Comparison of ENCODE assay signal across 12 mouse cellular contexts in the genomic region with DNA sequence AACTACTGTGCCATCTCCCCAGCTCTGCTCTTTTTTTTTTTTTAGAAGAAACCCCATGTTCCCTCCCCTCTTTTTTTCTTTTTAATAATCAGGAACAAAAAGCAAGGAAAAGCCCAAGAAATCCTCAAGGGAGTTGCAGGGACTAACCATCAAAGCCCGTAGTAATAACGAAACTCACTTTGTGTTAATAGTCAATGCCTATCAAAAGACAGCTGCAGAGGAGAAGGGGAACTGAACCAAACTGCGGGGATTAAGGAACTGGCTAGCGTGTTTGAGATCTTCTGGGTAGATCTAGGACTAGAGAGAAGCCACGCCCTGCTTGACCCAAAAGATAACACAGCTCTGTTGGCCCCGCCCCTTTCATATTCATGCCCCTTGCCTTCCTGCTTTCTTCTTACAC. TPM values are rescaled to one million over a fixed set of nuclear protein-coding genes. Genes with fewer than 3 reads are reported as not detected.
DNase-seq lines count a peak whose midpoint lies in the region; ATAC-seq and TF ChIP-seq lines count a peak whose summit lies in the region.
"Had no signal": no experiment of that assay in that cellular context is flagged by ENCODE, and none has a peak within 500 bp of the region (broad histone marks: within the 10 kb centered on the region; RNA-seq: fewer than 3 reads in every experiment).

No protein-coding gene starts in this region.

- peak; percentile 72 for ATAC-seq in common myeloid progenitor, adult 5-6 weeks (replicated peaks; ENCODE audit: low read depth, poor library complexity, severe bottlenecking)
- ATAC-seq in lung, postnatal 0 days = no peak
- ATAC-seq: forebrain, embryonic 13.5 days had no signal

- no peaks in the 10 kb centered on the region for H3K36me3 ChIP-seq in kidney, adult 2 months (ENCODE audit: control insufficient read depth, insufficient read depth, low read length)
- no peaks in the 10 kb centered on the region for H3K36me3 ChIP-seq in lung, postnatal 0 days (ENCODE audit: insufficient read depth, low read length)
- H3K36me3 ChIP-seq: hindbrain, embryonic 13.5 days; neural tube, embryonic 12.5 days had no signal

- no peaks in the 10 kb centered on the region for H3K4me1 ChIP-seq in kidney, adult 2 months (ENCODE audit: control insufficient read depth, insufficient read depth, low read length)
- no peaks in the 10 kb centered on the region for H3K4me1 ChIP-seq in lung, postnatal 0 days (ENCODE audit: insufficient read depth, low read depth, low read length)
- H3K4me1 ChIP-seq: forebrain, embryonic 13.5 days; hindbrain, embryonic 13.5 days; neural tube, embryonic 12.5 days had no signal

- H3K27me3 ChIP-seq in kidney, adult 2 months (replicated peaks; ENCODE audit: control insufficient read depth, insufficient read depth, low read length) = no peaks in the 10 kb centered on the region
- no peaks in the 10 kb centered on the region for H3K27me3 ChIP-seq in lung, postnatal 0 days (replicated peaks; ENCODE audit: insufficient read depth, low read length)
- H3K27me3 ChIP-seq: forebrain, embryonic 13.5 days; hindbrain, embryonic 13.5 days; neural tube, embryonic 12.5 days had no signal

- no peak for TF ChIP-seq EP300 in lung, postnatal 0 days (IDR thresholded peaks at IDR 0.05)

- H3K4me3 ChIP-seq in kidney, adult 2 months (ENCODE audit: insufficient read depth, low read depth, low read length) = no peak overlapping the region
- no peak overlapping the region for H3K4me3 ChIP-seq in lung, postnatal 0 days (ENCODE audit: low read depth, low read length)
- H3K4me3 ChIP-seq: forebrain, embryonic 13.5 days; hindbrain, embryonic 13.5 days; neural tube, embryonic 12.5 days had no signal

- H3K4me2 ChIP-seq in lung, postnatal 0 days (replicated peaks; ENCODE audit: low read depth, low read length) = no peak overlapping the region; the same call in 1 of the 2 replicates
- H3K4me2 ChIP-seq: forebrain, embryonic 13.5 days; hindbrain, embryonic 13.5 days; neural tube, embryonic 12.5 days had no signal

- no peaks in the 10 kb centered on the region for H3K9me3 ChIP-seq in lung, postnatal 0 days (ENCODE audit: low read length)
- H3K9me3 ChIP-seq: forebrain, embryonic 13.5 days; hindbrain, embryonic 13.5 days; neural tube, embryonic 12.5 days had no signal

- H3K27ac ChIP-seq in kidney, adult 2 months (ENCODE audit: insufficient read depth, low read depth, low read length) = no peak overlapping the region
- H3K27ac ChIP-seq in lung, postnatal 0 days (ENCODE audit: low read length) = no peak overlapping the region
- H3K27ac ChIP-seq: forebrain, embryonic 13.5 days; hindbrain, embryonic 13.5 days; neural tube, embryonic 12.5 days had no signal

- no peak for TF ChIP-seq POLR2A in kidney, adult 2 months (IDR thresholded peaks at IDR 0.05; ENCODE audit: low read depth, low read length)

- H3K9ac ChIP-seq in lung, postnatal 0 days (replicated peaks; ENCODE audit: low read depth) = no peak overlapping the region
- H3K9ac ChIP-seq: forebrain, embryonic 13.5 days; hindbrain, embryonic 13.5 days; neural tube, embryonic 12.5 days had no signal

- peak; percentile 29 for DNase-seq in kidney, adult 2 months
- no peak for DNase-seq in kidney, adult 18-20 months
- DNase-seq in lung, postnatal 0 days (ENCODE audit: low spot score) = peak; percentile 41
- peak; percentile 72 to 77 for DNase-seq in spleen, postnatal 4 days (ENCODE audit: low spot score in 2 of 2)
- no peak for DNase-seq in layer of hippocampus, postnatal 10 days (ENCODE audit: low spot score in 2 of 2)
- no peak for DNase-seq in layer of hippocampus, adult 18-20 months (ENCODE audit: low spot score in 2 of 2)
- DNase-seq in cerebellum, postnatal 36 days = no peak
- DNase-seq: left cerebral cortex, postnatal 4 days had no signal

- TF ChIP-seq CTCF in kidney, adult 2 months (conservative IDR thresholded peaks at IDR 0.05; ENCODE audit: insufficient read depth, insufficient read length, low read depth, low read length) = no peak
- TF ChIP-seq CTCF in lung, postnatal 0 days (IDR thresholded peaks at IDR 0.05) = no peak

- WGBS in kidney, adult 2 months = 87% methylated on average over 6 of the region's 6 CpGs
- 74% methylated on average over 6 of the region's 6 CpGs for WGBS in lung, postnatal 0 days

RNA-seq across cellular contexts. Expression of gene Commd8, which starts 15.9 kb away (rescaled TPM):
- polyA plus RNA-seq in kidney, adult 2 months (2012; rRNA removed) = 6.7 and 13.5 TPM in 2 replicates
- 53.5 and 66.8 TPM in 2 replicates for total RNA-seq in common myeloid progenitor, adult 5-6 weeks (2017)
- 106 and 109 TPM in 2 replicates for polyA plus RNA-seq in lung, postnatal 0 days (2015; fragmentation: Nextera tagmentation; extraction: Ambion mirVana)
- 10 to 100 TPM; 91.2 to 92.2 TPM for total RNA-seq in layer of hippocampus, postnatal 10 days (2021)
- 100 to 1,000 TPM; 106 to 108 TPM for total RNA-seq in layer of hippocampus, adult 18-20 months (2021)

Comparison
In these comparisons a context has a peak if more than half of its experiments do, and no peak if none do; other contexts are left out.
1. DNase-seq: peak in kidney, adult 2 months (single experiment), lung, postnatal 0 days (single experiment) and spleen, postnatal 4 days (2 of 2); none in kidney, adult 18-20 months (single experiment), layer of hippocampus, postnatal 10 days (0 of 2), layer of hippocampus, adult 18-20 months (0 of 2) and cerebellum, postnatal 36 days (0 of 2).